Mouse (Mus musculus) left cerebral cortex, postnatal 36 days (tissue): Measurements from ENCODE around the gene Ndn. TPM values are rescaled to one million over a fixed set of nuclear protein-coding genes. Genes with fewer than 3 reads are reported as not detected.

Experiments
- DNase-seq, 2 experiments: peaks; one replicate each; pipeline ENCODE4 v3.0.0; 2021 to 2022; ENCODE audit warnings: low spot score in 2 of 2, mixed read lengths in 1 of 2
- intact Hi-C: fragments of 180-260 bp; cut with DNase I; formaldehyde crosslinking; loops from one replicate; pipeline ENCODE4 v1.15.1; 2025
- total RNA-seq, 2 experiments: library from RNA; stranded (reverse); gene quantifications; 2 replicates each; pipeline ENCODE4 v1.2.3; 2021

The Ndn gene
- total RNA-seq = 100 to 1,000 TPM; 120 to 126 TPM

- intact Hi-C loops = no loop called here
- DNase-seq = no peak
Observed at GRCm38 (mm10) chr7:62346269-62346668, at the start of gene Ndn. TSS of gene Ndn (plus strand) at chr7:62346569.

- DNase-seq = no peak
- intact Hi-C loops = no loop called here
Observed at GRCm38 (mm10) chr7:62302451-62302850, 43.9 kb upstream of the Ndn start.

GRCm38 (mm10) chr7:62306896-62307614 is 39.3 kb upstream of the Ndn start:
- no peak for DNase-seq

GRCm38 (mm10) chr7:62316793-62317192 is 29.6 kb upstream of the Ndn start:
- intact Hi-C loops = no loop called here
- no peak for DNase-seq

More at GRCm38 (mm10) chr7:62306896-62307614, 39.3 kb upstream of the Ndn start:
- intact Hi-C loops = no loop called here

GRCm38 (mm10) chr7:62345411-62345810 is 958 bp upstream of the Ndn start:
- DNase-seq = no peak
- intact Hi-C loops = no loop called here

- DNase-seq = peak; percentile 73 to 78
- intact Hi-C loops = no loop called here
Observed at GRCm38 (mm10) chr7:62348106-62348803, 1.9 kb downstream of the Ndn start.

GRCm38 (mm10) chr7:62348804-62349190 is 2.4 kb downstream of the Ndn start:
- DNase-seq = no peak
- intact Hi-C loops = no loop called here

- DNase-seq = no peak
- intact Hi-C loops = no loop called here
Observed at GRCm38 (mm10) chr7:62351266-62351665, 4.9 kb downstream of the Ndn start.

- DNase-seq = no peak
- intact Hi-C loops = no loop called here
Observed at GRCm38 (mm10) chr7:62365039-62365636, 18.8 kb downstream of the Ndn start.

GRCm38 (mm10) chr7:62366730-62367129 is 20.4 kb downstream of the Ndn start:
- no peak for DNase-seq
- intact Hi-C loops = no loop called here

GRCm38 (mm10) chr7:62375658-62376057 is 29.3 kb downstream of the Ndn start:
- intact Hi-C loops = no loop called here
- no peak for DNase-seq

- DNase-seq = peak in 1 of 2 experiments; percentile 13
- intact Hi-C loops = no loop called here
Observed at GRCm38 (mm10) chr7:62376510-62377304, 30.3 kb downstream of the Ndn start, which contains the start of gene Magel2. TSS of gene Magel2 (plus strand) at chr7:62377010.

GRCm38 (mm10) chr7:62377313-62377712 is 30.9 kb downstream of the Ndn start:
- intact Hi-C loops = no loop called here
- DNase-seq = no peak

- no peak for DNase-seq
- intact Hi-C loops = no loop called here
Observed at GRCm38 (mm10) chr7:62378529-62378928, 32.2 kb downstream of the Ndn start.

- DNase-seq = peak in 1 of 2 experiments; percentile 9
- intact Hi-C loops = no loop called here
Observed at GRCm38 (mm10) chr7:62382391-62382790, 36.0 kb downstream of the Ndn start.

- DNase-seq = no peak
- intact Hi-C loops = no loop called here
Observed at GRCm38 (mm10) chr7:62388291-62388690, 41.9 kb downstream of the Ndn start.

- intact Hi-C loops = loop anchor here (5.0 kb wide), 1 partner anchor 35 kb away; no protein-coding TSS in a partner anchor
Observed at GRCm38 (mm10) chr7:62392202-62392601, 45.8 kb downstream of the Ndn start.

More at GRCm38 (mm10) chr7:62392202-62392601, 45.8 kb downstream of the Ndn start:
- no peak for DNase-seq
